Mouse (Mus musculus) liver, embryonic 14.5 days (tissue): Measurements from ENCODE around the gene Hemk1.

Experiments used
- CTCF ChIP-seq: IDR thresholded peaks from 2 replicates; pipeline ENCODE4 v1.5.1; 2016; ENCODE audit warnings: antibody characterized with exemption, low read depth, control low read depth
- EP300 ChIP-seq: IDR thresholded peaks from 2 replicates; pipeline ENCODE4 v1.6.1; 2016; ENCODE audit warnings: antibody characterized with exemption, low read depth

DNA sequence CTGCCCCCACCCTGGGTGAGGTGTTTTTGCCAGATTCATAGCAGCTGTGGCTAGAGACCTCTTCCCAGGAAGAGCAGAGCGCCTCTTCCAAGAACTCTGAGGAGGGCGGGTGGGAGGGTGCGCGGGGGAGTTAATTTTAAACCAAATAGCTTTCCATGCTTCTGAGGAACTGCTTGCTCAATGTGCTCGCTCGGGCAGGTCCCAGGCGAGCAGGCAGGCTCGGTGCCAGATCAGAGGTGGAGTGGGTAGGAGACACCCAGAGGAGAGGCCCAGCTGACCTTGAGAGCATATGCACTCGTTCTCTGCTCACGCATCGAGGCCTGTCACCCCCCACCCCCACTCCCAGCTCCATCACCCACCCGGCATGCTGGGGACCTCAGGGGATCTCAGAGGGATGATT lies 30.3 kb downstream of the Hemk1 start:
- no peak for TF ChIP-seq EP300
- TF ChIP-seq CTCF: no peak
